Mouse (Mus musculus): Measurements from ENCODE around the gene Ucn. TPM values are rescaled to one million over a fixed set of nuclear protein-coding genes. Genes with fewer than 3 reads are reported as not detected.

The Ucn gene
- not detected for polyA plus RNA-seq (2014; fragmentation: Illumina TruSeq; extraction: RNeasy Lipid Tissue Mini Kit (QIAGEN cat#74804); ENCODE audit: low read depth, low replicate concordance)

DNA sequence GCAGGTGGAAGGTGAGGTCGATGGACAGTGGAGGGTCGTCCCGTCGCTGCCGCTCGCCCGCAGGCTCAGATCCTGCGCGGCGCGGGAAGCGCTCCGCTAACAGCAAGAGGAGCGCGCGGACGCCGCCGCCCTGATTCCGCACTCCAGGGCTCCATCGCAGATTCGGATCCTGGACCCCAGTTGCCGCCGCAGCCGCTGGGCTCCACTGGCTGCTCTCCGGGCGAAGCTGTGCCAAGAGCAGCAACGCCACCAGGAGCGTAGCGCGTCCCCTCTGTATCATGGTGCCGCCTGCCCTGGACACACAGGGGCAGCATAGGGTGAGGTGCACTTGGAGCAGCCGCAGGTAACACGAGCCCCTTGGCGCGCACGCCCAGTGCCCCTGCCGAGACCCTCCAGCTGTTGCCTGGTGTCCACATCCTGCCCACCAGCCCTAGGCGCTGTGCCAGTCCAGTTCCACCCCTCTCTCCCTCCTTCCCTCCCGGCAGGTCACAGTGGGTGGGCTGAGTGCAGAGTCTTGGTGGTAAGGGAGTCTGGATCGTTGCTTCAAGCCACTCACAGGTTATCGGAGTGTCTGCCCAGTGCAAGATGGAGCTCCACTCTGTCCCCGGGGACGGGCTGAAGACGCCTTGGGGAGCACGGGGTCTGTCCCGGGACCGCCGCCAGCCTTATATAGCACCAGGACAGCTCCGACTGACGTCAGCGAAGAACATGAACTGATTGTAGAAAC lies at the start of gene Ucn:
Ucn (minus strand) TSS at position 589 of the 727 bp plus-strand sequence.

DNA sequence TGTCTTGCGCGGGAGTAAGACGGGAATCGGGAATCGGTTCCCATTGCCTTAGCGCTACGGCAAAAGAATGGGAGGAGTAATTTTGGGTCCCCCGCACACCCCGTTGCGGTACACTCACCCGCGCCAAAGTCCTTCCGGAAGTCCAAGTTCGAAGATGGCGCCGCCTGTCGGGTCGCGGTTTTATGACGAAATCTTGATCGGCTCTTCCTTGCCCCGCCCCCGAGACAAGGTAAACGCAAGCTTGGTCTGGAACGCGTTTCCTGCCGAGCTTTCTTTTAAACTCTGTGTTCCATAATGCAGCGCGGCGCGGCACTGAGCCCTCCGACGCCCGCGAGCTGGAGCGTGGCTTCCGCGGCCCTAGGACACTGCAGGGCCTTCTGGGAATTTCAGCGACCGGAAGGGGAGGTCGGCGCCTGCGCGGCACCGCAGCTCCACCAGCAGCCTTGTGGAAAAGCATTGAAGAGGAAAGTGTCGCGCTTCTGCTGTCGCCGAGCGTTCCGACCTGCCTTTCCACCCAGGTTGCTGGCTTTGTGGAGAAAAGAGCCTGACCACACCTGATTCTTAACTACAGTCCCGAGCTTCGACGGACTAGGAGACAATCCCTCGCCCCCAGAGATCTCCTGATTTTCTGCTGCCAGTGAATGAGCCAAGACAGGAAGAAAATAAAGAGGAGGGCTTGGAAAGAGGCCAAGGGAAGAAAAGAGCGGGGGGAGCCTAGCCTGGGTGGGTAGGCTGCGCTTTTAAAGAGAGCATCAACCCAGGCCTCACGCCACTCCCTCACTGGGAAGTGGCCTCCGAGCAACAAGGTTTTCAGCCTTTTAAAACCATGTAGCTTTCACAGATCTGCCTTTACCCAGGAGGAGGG lies 41.4 kb upstream of the Ucn start, which contains the start of the genes Gm29609 and Gtf3c2:
Gm29609 (minus strand) TSS at position 146 of the 865 bp plus-strand sequence.
Gtf3c2 (minus strand) TSS at position 379 of the 865 bp plus-strand sequence.

GRCm38 (mm10) chr5:31154152-31154553 lies 15.5 kb upstream of the Ucn start, which contains the start of gene Mpv17:
Gene Mpv17, minus strand, starts transcription at chr5:31154251.

DNA sequence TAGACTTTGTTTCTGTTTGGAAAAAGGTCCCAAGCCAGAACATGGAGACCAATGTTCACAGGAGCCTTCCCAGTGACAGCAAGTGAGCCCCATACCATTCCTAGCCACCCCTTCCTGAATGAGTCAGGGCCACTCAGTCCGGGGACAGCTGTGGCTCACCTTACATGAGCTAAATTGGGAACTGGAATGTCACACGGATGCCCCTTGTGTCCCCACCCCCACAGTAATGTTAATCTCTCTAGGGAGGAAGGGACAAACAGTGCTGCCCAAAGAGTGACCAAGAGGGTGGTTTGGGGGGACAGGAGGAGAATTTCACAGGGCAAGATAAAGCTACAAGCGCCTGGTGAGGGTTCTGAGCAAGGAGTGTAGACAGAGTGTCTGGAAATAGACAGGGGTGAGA lies 22.3 kb downstream of the Ucn start, which contains the start of gene Trim54:
Trim54 (plus strand) TSS at position 359 of the 400 bp plus-strand sequence.

GRCm38 (mm10) chr5:31108000-31108490 lies 30.6 kb downstream of the Ucn start, which contains the start of gene Slc30a3:
Gene Slc30a3, minus strand, starts transcription at chr5:31108237.

DNA sequence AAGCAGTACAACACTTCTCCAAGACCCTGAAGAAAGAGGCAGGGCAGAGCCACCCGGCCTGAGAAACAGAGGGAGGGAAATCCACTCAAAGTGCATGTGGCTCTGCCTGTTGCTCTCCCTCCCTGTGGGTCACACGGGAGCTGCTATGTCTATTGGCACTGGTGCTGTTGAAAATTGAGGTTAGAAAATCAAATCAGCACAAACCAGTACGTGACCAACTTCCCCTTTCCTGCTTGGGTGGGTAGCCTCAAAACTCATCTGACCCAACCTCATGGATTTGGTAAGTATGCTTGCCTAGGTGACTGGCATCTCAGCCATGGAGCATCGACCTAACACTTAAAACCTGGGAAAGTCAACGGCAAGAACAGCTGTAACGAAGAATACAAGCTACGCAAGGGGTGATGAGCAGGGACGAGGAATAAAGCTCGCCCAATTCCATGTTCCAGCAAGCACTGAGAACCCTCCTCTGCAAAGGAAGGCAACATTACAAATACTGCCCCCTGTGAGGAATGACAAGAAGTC lies 32.8 kb downstream of the Ucn start, which contains the start of gene Dnajc5g:
Dnajc5g (plus strand) TSS at position 472 of the 522 bp plus-strand sequence.

Other genes with a start within 250 kb of the Ucn start
- gene Ost4, start 231.0 kb downstream of the Ucn start, polyA plus RNA-seq (2014; fragmentation: Illumina TruSeq; extraction: RNeasy Lipid Tissue Mini Kit (QIAGEN cat#74804); ENCODE audit: low read depth, low replicate concordance) = 244 TPM
- 0.22 TPM for gene Emilin1, start 225.4 kb downstream of the Ucn start, polyA plus RNA-seq (2014; fragmentation: Illumina TruSeq; extraction: RNeasy Lipid Tissue Mini Kit (QIAGEN cat#74804); ENCODE audit: low read depth, low replicate concordance)
- gene Khk, start 217.4 kb downstream of the Ucn start, polyA plus RNA-seq (2014; fragmentation: Illumina TruSeq; extraction: RNeasy Lipid Tissue Mini Kit (QIAGEN cat#74804); ENCODE audit: low read depth, low replicate concordance) = not detected
- gene Cgref1, start 193.2 kb downstream of the Ucn start, polyA plus RNA-seq (2014; fragmentation: Illumina TruSeq; extraction: RNeasy Lipid Tissue Mini Kit (QIAGEN cat#74804); ENCODE audit: low read depth, low replicate concordance) = 7.3 TPM
- 28.8 TPM for gene Preb, start 178.5 kb downstream of the Ucn start, polyA plus RNA-seq (2014; fragmentation: Illumina TruSeq; extraction: RNeasy Lipid Tissue Mini Kit (QIAGEN cat#74804); ENCODE audit: low read depth, low replicate concordance)
- gene Tcf23, start 170.2 kb downstream of the Ucn start, polyA plus RNA-seq (2014; fragmentation: Illumina TruSeq; extraction: RNeasy Lipid Tissue Mini Kit (QIAGEN cat#74804); ENCODE audit: low read depth, low replicate concordance) = 1.1 TPM
- 79.4 TPM for gene Atraid, start 90.5 kb downstream of the Ucn start, polyA plus RNA-seq (2014; fragmentation: Illumina TruSeq; extraction: RNeasy Lipid Tissue Mini Kit (QIAGEN cat#74804); ENCODE audit: low read depth, low replicate concordance)
- 6.1 TPM for gene Slc5a6, start 89.9 kb downstream of the Ucn start, polyA plus RNA-seq (2014; fragmentation: Illumina TruSeq; extraction: RNeasy Lipid Tissue Mini Kit (QIAGEN cat#74804); ENCODE audit: low read depth, low replicate concordance)
- gene Cad, start 84.0 kb downstream of the Ucn start, polyA plus RNA-seq (2014; fragmentation: Illumina TruSeq; extraction: RNeasy Lipid Tissue Mini Kit (QIAGEN cat#74804); ENCODE audit: low read depth, low replicate concordance) = 0.85 TPM
- gene Dnajc5g, start 32.5 kb downstream of the Ucn start, polyA plus RNA-seq (2014; fragmentation: Illumina TruSeq; extraction: RNeasy Lipid Tissue Mini Kit (QIAGEN cat#74804); ENCODE audit: low read depth, low replicate concordance) = not detected
- gene Slc30a3, start 30.6 kb downstream of the Ucn start, polyA plus RNA-seq (2014; fragmentation: Illumina TruSeq; extraction: RNeasy Lipid Tissue Mini Kit (QIAGEN cat#74804); ENCODE audit: low read depth, low replicate concordance) = not detected
- not detected for gene Trim54, start 22.1 kb downstream of the Ucn start, polyA plus RNA-seq (2014; fragmentation: Illumina TruSeq; extraction: RNeasy Lipid Tissue Mini Kit (QIAGEN cat#74804); ENCODE audit: low read depth, low replicate concordance)
- 24.2 TPM for gene Mpv17, start 15.4 kb upstream of the Ucn start, polyA plus RNA-seq (2014; fragmentation: Illumina TruSeq; extraction: RNeasy Lipid Tissue Mini Kit (QIAGEN cat#74804); ENCODE audit: low read depth, low replicate concordance)
- 0.66 TPM for gene Gm29609, start 41.1 kb upstream of the Ucn start, polyA plus RNA-seq (2014; fragmentation: Illumina TruSeq; extraction: RNeasy Lipid Tissue Mini Kit (QIAGEN cat#74804); ENCODE audit: low read depth, low replicate concordance)
- gene Gtf3c2, start 41.3 kb upstream of the Ucn start, polyA plus RNA-seq (2014; fragmentation: Illumina TruSeq; extraction: RNeasy Lipid Tissue Mini Kit (QIAGEN cat#74804); ENCODE audit: low read depth, low replicate concordance) = 64.0 TPM
- 38.8 TPM for gene Snx17, start 54.4 kb upstream of the Ucn start, polyA plus RNA-seq (2014; fragmentation: Illumina TruSeq; extraction: RNeasy Lipid Tissue Mini Kit (QIAGEN cat#74804); ENCODE audit: low read depth, low replicate concordance)
- 1.8 TPM for gene Eif2b4, start 54.6 kb upstream of the Ucn start, polyA plus RNA-seq (2014; fragmentation: Illumina TruSeq; extraction: RNeasy Lipid Tissue Mini Kit (QIAGEN cat#74804); ENCODE audit: low read depth, low replicate concordance)
- gene Zfp513, start 63.5 kb upstream of the Ucn start, polyA plus RNA-seq (2014; fragmentation: Illumina TruSeq; extraction: RNeasy Lipid Tissue Mini Kit (QIAGEN cat#74804); ENCODE audit: low read depth, low replicate concordance) = 1.6 TPM
- gene Ppm1g, start 81.9 kb upstream of the Ucn start, polyA plus RNA-seq (2014; fragmentation: Illumina TruSeq; extraction: RNeasy Lipid Tissue Mini Kit (QIAGEN cat#74804); ENCODE audit: low read depth, low replicate concordance) = 19.8 TPM
- 109 TPM for gene Nrbp1, start 102.0 kb upstream of the Ucn start, polyA plus RNA-seq (2014; fragmentation: Illumina TruSeq; extraction: RNeasy Lipid Tissue Mini Kit (QIAGEN cat#74804); ENCODE audit: low read depth, low replicate concordance)
- not detected for gene Gm9970, start 102.4 kb upstream of the Ucn start, polyA plus RNA-seq (2014; fragmentation: Illumina TruSeq; extraction: RNeasy Lipid Tissue Mini Kit (QIAGEN cat#74804); ENCODE audit: low read depth, low replicate concordance)
- gene Krtcap3, start 112.9 kb upstream of the Ucn start, polyA plus RNA-seq (2014; fragmentation: Illumina TruSeq; extraction: RNeasy Lipid Tissue Mini Kit (QIAGEN cat#74804); ENCODE audit: low read depth, low replicate concordance) = 7.3 TPM
- 11.8 TPM for gene Ift172, start 152.3 kb upstream of the Ucn start, polyA plus RNA-seq (2014; fragmentation: Illumina TruSeq; extraction: RNeasy Lipid Tissue Mini Kit (QIAGEN cat#74804); ENCODE audit: low read depth, low replicate concordance)
- gene Fndc4, start 157.3 kb upstream of the Ucn start, polyA plus RNA-seq (2014; fragmentation: Illumina TruSeq; extraction: RNeasy Lipid Tissue Mini Kit (QIAGEN cat#74804); ENCODE audit: low read depth, low replicate concordance) = 1.7 TPM
- not detected for gene Gckr, start 158.6 kb upstream of the Ucn start, polyA plus RNA-seq (2014; fragmentation: Illumina TruSeq; extraction: RNeasy Lipid Tissue Mini Kit (QIAGEN cat#74804); ENCODE audit: low read depth, low replicate concordance)